In genomic region chr19:24633008-24633407, GRCm38 (mm10) we compare ENCODE assay signal across 17 mouse cellular contexts. TPM values are rescaled to one million over a fixed set of nuclear protein-coding genes. Genes with fewer than 3 reads are reported as not detected.
"Had no signal": no experiment of that assay in that cellular context is flagged by ENCODE, and none has a peak within 500 bp of the region (broad histone marks: within the 10 kb centered on the region; RNA-seq: fewer than 3 reads in every experiment).

No protein-coding gene starts in this region.

- H3K9ac ChIP-seq: liver, postnatal 0 days; lung, embryonic 15.5 days; midbrain, embryonic 13.5 days; midbrain, embryonic 15.5 days; neural tube, embryonic 12.5 days; stomach, embryonic 15.5 days had no signal

- H3K4me3 ChIP-seq: lung, embryonic 15.5 days; megakaryocyte, embryonic 14.5 days; midbrain, embryonic 13.5 days; midbrain, embryonic 15.5 days; neural tube, embryonic 12.5 days; stomach, embryonic 15.5 days had no signal

- H3K27ac ChIP-seq: lung, embryonic 15.5 days; macrophage; midbrain, embryonic 13.5 days; midbrain, embryonic 15.5 days; neural tube, embryonic 12.5 days; stomach, embryonic 15.5 days had no signal

- ATAC-seq: liver, postnatal 0 days; lung, postnatal 0 days; midbrain, embryonic 13.5 days; midbrain, embryonic 15.5 days had no signal

- H3K4me2 ChIP-seq: lung, embryonic 15.5 days; midbrain, embryonic 11.5 days; midbrain, embryonic 13.5 days; midbrain, embryonic 15.5 days; neural tube, embryonic 12.5 days; stomach, embryonic 15.5 days had no signal

- H3K4me1 ChIP-seq: lung, embryonic 15.5 days; midbrain, embryonic 13.5 days; midbrain, embryonic 15.5 days; neural tube, embryonic 12.5 days; stomach, embryonic 15.5 days had no signal

- H3K27me3 ChIP-seq: lung, embryonic 15.5 days; midbrain, embryonic 13.5 days; midbrain, embryonic 15.5 days; neural tube, embryonic 12.5 days; stomach, embryonic 15.5 days had no signal

- H3K9me3 ChIP-seq: lung, embryonic 15.5 days; megakaryocyte, embryonic 14.5 days; midbrain, embryonic 13.5 days; midbrain, embryonic 15.5 days; neural tube, embryonic 12.5 days; stomach, embryonic 15.5 days had no signal

- DNase-seq: liver, postnatal 0 days; lung, adult 2 months; lung, postnatal 14 days; lung, postnatal 36 days; right cerebral cortex, postnatal 14 days; thymus, adult 18-20 months; thymus, postnatal 14 days; thymus, postnatal 36 days had no signal

- H3K36me3 ChIP-seq: lung, embryonic 15.5 days; midbrain, embryonic 13.5 days; midbrain, embryonic 15.5 days; neural tube, embryonic 12.5 days; stomach, embryonic 15.5 days had no signal

RNA-seq across cellular contexts. Expression of gene Tmem252, which starts 40.8 kb away (rescaled TPM):
- polyA plus RNA-seq: macrophage had no signal
